Mouse (Mus musculus) cerebellum, adult 2 months (tissue): Measurements from ENCODE around the gene Pitx2. TPM values are rescaled to one million over a fixed set of nuclear protein-coding genes. Genes with fewer than 3 reads are reported as not detected.
A peak's percentile ranks its signal among the peaks of the same experiment; 100 is the strongest.

Experiments used
- DNase-seq, 2 experiments: peaks; one replicate each; pipeline ENCODE4 v3.0.0; 2021
- H3K27ac ChIP-seq: fragments of 200-500 bp; 2 replicates; pipeline ENCODE4 v1.5.1; 2012; ENCODE audit warnings: low read length, control low read depth, inconsistent platforms; ENCODE audit not compliant: insufficient read depth
- H3K27me3 ChIP-seq: fragments of 200-500 bp; 2 replicates; pipeline ENCODE4 v1.6.1; 2012; ENCODE audit warnings: inconsistent platforms, mild to moderate bottlenecking, low read length, moderate library complexity; ENCODE audit not compliant: control insufficient read depth, insufficient read depth
- H3K4me1 ChIP-seq: fragments of 200-500 bp; 2 replicates; pipeline ENCODE4 v1.6.1; 2011; ENCODE audit warnings: low read length; ENCODE audit not compliant: control insufficient read depth, insufficient read depth
- H3K4me3 ChIP-seq: fragments of 200-500 bp; replicated peaks from 2 replicates; pipeline ENCODE3; 2011; ENCODE audit warnings: mild to moderate bottlenecking, low read depth, low read length, control low read depth; ENCODE audit not compliant: insufficient read depth
- CTCF ChIP-seq: fragments of 200-500 bp; IDR thresholded peaks from 2 replicates; pipeline ENCODE4 v1.5.1; 2011; ENCODE audit warnings: low read depth, mild to moderate bottlenecking, control low read depth, low read length, moderate library complexity, borderline replicate concordance; ENCODE audit not compliant: insufficient read depth
- POLR2A ChIP-seq: fragments of 200-500 bp; IDR thresholded peaks from 2 replicates; pipeline ENCODE4 v1.6.1; 2011; ENCODE audit warnings: low read length, control low read depth, borderline replicate concordance; ENCODE audit not compliant: insufficient read depth
- WGBS: fragments of 180-500 bp; shearing (Covaris S2); methylation state at CpG from one replicate; pipeline ENCODE4 v1.1.7; 2018; 5-methylcytosine and 5-hydroxymethylcytosine counted together
- polyA plus RNA-seq: library from polyadenylated mRNA; depleted of rRNA; stranded (reverse); fragments of >200 nt; gene quantifications from 2 replicates; pipeline ENCODE4 v1.2.3, GENCODE M21; 2012

Gene Pitx2
- polyA plus RNA-seq, 1 experiment, result 0.25 TPM

GRCm38 (mm10) chr3:129209266-129209665, 9.6 kb downstream of the Pitx2 start:
- H3K27ac ChIP-seq, result no peak overlapping the region
- WGBS, result 4% methylated on average over 4 of the region's 4 CpGs

GRCm38 (mm10) chr3:129209771-129210170, 10.1 kb downstream of the Pitx2 start:
- TF ChIP-seq CTCF (no peak), POLR2A (no peak)
- no peak overlapping the region for H3K27ac ChIP-seq
- 2% methylated on average over 4 of the region's 4 CpGs for WGBS
- no peak overlapping the region for H3K4me3 ChIP-seq
- 0 out of 2 replicates have a peak, but pooled peaks cover 2% of the 10 kb centered on the region for H3K4me1 ChIP-seq
- DNase-seq, result no peak
- H3K27me3 ChIP-seq, result peaks cover 18% of the 10 kb centered on the region; the same call in 1 of the 2 replicates

More at GRCm38 (mm10) chr3:129209266-129209665, 9.6 kb downstream of the Pitx2 start:
- no peak for DNase-seq
- Histone ChIP-seq H3K4me3 (no peak overlapping the region), H3K4me1 (0 out of 2 replicates have a peak, but pooled peaks cover 2% of the 10 kb centered on the region), H3K27me3 (peaks cover 15% of the 10 kb centered on the region; the same call in 1 of the 2 replicates)
- TF ChIP-seq CTCF, result no peak
- no peak for TF ChIP-seq POLR2A

- WGBS, result 3% methylated on average over 7 of the region's 7 CpGs
- TF ChIP-seq CTCF (no peak), POLR2A (no peak)
- DNase-seq, result no peak
- Histone ChIP-seq H3K27ac (no peak overlapping the region), H3K27me3 (peaks cover 20% of the 10 kb centered on the region; the same call in 1 of the 2 replicates), H3K4me3 (no peak overlapping the region), H3K4me1 (0 out of 2 replicates have a peak, but pooled peaks cover 2% of the 10 kb centered on the region)
Observed at GRCm38 (mm10) chr3:129212038-129212645, 12.5 kb downstream of the Pitx2 start.

- Histone ChIP-seq H3K4me1 (0 out of 2 replicates have a peak, but pooled peaks cover 2% of the 10 kb centered on the region), H3K27me3 (peaks cover 21% of the 10 kb centered on the region; the same call in 1 of the 2 replicates), H3K27ac (no peak overlapping the region), H3K4me3 (no peak overlapping the region)
- no peak for TF ChIP-seq CTCF
- no peak for DNase-seq
- 4% methylated on average over 11 of the region's 11 CpGs for WGBS
Observed at GRCm38 (mm10) chr3:129212807-129213206, 13.1 kb downstream of the Pitx2 start.

DNA sequence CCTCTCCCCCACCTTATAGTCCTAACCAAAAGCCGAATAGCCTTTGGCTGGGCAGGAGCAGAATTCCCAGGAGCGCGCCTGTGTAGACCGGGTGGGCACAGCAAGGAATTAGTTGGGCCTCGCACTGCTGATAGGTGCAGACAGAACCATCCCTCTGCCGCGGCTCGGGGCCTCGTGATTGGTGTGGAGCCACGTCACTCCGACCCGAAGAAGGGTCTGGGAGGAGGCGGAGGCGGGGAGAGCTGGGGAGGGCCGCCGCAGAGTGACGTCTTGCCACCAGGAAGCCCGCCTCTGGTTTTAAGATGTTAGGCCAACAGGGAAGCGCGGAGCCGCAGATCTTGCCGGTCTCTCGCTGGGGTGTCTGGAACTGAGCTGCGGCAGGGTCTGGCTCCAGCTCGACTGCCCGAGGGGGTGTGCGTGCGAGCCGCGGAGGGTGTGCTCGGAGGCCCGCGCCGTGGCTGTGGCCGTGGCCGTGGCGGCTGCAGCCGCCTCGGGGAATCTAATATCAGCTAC, 14.0 kb downstream of the Pitx2 start:
- no peak for TF ChIP-seq POLR2A
- TF ChIP-seq CTCF, result no peak
- peaks cover 20% of the 10 kb centered on the region; the same call in 1 of the 2 replicates for H3K27me3 ChIP-seq
- 1% methylated on average over 39 of the region's 39 CpGs for WGBS
- peak; percentile 27 to 46 for DNase-seq
- H3K27ac ChIP-seq, result no peak overlapping the region
- H3K4me3 ChIP-seq, result no peak overlapping the region
- 0 out of 2 replicates have a peak, but pooled peaks cover 2% of the 10 kb centered on the region for H3K4me1 ChIP-seq

- H3K27me3 ChIP-seq, result peaks cover 21% of the 10 kb centered on the region; the same call in 1 of the 2 replicates
- no peak overlapping the region for H3K27ac ChIP-seq
- peak in 1 of 2 experiments; percentile 32 for DNase-seq
- H3K4me1 ChIP-seq, result 0 out of 2 replicates have a peak, but pooled peaks cover 2% of the 10 kb centered on the region
- no peak overlapping the region for H3K4me3 ChIP-seq
- TF ChIP-seq POLR2A, result no peak
- no peak for TF ChIP-seq CTCF
- WGBS, result 1% methylated on average over 34 of the region's 34 CpGs
Observed at GRCm38 (mm10) chr3:129214146-129214665, 14.5 kb downstream of the Pitx2 start.

GRCm38 (mm10) chr3:129214666-129215161, 15.0 kb downstream of the Pitx2 start:
- 1% methylated on average over 31 of the region's 31 CpGs for WGBS
- no peak for DNase-seq
- TF ChIP-seq CTCF (no peak), POLR2A (no peak)
- Histone ChIP-seq H3K27me3 (peaks cover 21% of the 10 kb centered on the region; the same call in 1 of the 2 replicates), H3K27ac (no peak overlapping the region), H3K4me1 (0 out of 2 replicates have a peak, but pooled peaks cover 2% of the 10 kb centered on the region), H3K4me3 (no peak overlapping the region)

DNA sequence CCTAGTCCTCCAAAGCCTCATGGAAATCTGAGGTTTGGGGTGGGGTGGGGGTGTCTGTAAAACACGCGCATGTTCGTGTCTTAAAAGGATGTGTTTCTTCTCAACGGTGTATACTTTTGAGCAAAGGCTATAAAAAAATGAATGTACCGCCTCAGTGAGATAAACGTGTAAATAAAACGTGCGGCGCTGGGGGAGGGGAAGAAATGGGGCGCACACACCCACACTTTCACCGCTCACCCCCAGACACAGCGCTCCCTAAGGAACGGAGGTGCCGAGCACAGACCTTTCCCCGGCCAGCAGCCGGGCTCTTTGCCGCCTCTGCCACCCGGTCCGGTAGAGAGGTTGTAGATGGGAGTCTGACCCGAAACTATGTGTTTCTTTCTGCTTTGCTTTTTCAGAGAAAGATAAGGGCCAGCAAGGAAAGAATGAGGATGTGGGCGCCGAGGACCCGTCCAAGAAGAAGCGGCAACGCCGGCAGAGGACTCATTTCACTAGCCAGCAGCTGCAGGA, 15.6 kb downstream of the Pitx2 start:
- peaks cover 21% of the 10 kb centered on the region; the same call in 1 of the 2 replicates for H3K27me3 ChIP-seq
- no peak overlapping the region for H3K27ac ChIP-seq
- 2% methylated on average over 26 of the region's 26 CpGs for WGBS
- DNase-seq, result no peak
- H3K4me3 ChIP-seq, result no peak overlapping the region
- H3K4me1 ChIP-seq, result 0 out of 2 replicates have a peak, but pooled peaks cover 2% of the 10 kb centered on the region
- TF ChIP-seq POLR2A (no peak), CTCF (no peak)
